Mouse (Mus musculus) common myeloid progenitor, adult 5-6 weeks (primary cell): Measurements from ENCODE around the gene Cfap300. TPM values are rescaled to one million over a fixed set of nuclear protein-coding genes. Genes with fewer than 3 reads are reported as not detected.
A peak's percentile ranks its signal among the peaks of the same experiment; 100 is the strongest.

Experiments used
- ATAC-seq: replicated peaks from 2 replicates; pipeline ENCODE4 v1.8.0; 2016; ENCODE audit warnings: low read depth, mild to moderate bottlenecking, moderate TSS enrichment, inconsistent platforms; ENCODE audit not compliant: poor library complexity, severe bottlenecking
- total RNA-seq: library from RNA; stranded (forward); fragments of 200-1000, 187-1606 nt; gene quantifications from 2 replicates; pipeline ENCODE4 v1.2.3, GENCODE M21; 2017

The Cfap300 gene
- 0.73 TPM in 1 of 2 replicates, not detected in the other for total RNA-seq

DNA sequence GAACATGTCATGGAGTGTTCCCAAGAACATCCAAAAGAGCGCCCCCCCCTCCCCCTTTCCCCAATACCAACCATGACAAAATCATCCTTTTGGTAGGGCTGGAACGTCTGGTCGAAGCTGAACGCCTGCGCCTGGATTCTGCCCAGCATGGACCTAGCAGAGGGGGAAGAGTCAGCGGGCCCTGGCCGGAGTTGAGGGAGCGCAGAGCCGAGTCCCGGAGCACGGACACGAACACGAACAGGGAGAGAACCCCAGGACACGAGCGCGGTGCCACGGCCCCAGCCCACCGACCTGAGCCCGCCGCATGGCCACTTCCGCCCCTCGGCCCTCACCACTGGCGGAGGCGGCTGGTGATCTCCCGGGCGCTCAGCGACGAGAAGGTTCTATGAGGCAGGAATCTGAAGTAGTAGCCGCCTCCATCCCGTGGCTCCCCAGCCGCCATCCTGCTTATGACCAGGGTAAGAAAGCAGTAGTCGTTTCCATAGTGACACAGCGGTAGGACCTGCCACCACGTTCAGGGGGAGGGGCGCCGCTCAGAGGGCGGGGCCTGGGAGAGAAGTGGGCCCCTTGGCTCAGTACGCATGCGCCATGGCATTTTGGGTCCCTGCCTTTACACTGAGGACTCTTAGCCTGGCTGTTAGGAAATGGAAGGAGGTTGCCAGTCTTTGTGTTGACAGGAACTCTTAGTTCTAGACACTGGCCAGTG is at the start of gene Cfap300:
Gene Cfap300 (minus strand): TSS at position 486 of the 706 bp plus-strand sequence.
- peak; percentile 99 for ATAC-seq

DNA sequence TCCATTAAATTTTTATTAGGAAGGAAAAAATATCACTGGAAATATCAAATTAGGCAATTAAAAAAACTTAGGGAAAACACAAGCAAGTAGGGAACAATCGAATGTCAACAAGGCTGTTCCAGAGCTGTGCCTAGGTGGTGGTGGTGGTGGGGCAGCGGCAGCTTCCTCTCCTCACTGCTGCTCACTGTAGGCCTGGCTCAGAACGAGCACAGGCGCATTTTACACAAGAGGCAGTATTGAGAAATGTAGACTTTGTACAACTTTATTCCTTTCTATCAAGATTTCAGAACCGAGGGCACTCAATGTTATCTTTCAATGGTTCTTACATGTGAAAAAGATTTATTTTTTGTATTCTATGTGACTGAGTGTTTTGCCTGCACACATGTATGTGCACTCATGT is 36.3 kb upstream of the Cfap300 start:
- ATAC-seq: no peak

DNA sequence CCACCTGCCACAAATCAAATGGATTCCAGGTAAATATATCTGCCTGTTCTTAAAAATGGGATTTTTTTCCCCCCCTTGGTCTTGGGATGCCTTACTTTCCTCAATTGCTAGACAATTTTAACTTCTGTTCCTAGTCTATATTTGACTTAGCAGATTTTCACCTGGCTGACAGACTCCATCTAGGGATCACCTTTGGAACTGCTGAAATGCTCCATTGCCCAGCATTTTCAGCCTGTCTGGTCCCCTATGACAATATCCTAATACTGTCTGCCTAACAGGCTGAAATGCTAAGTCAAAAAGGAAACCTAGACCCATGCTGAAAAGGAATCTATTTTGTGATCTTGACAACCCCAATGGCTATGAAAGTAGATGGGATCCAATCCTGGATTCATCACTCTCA is 31.7 kb upstream of the Cfap300 start:
- ATAC-seq: 0 out of 2 replicates have a peak, but pooled peaks have one; percentile 25

DNA sequence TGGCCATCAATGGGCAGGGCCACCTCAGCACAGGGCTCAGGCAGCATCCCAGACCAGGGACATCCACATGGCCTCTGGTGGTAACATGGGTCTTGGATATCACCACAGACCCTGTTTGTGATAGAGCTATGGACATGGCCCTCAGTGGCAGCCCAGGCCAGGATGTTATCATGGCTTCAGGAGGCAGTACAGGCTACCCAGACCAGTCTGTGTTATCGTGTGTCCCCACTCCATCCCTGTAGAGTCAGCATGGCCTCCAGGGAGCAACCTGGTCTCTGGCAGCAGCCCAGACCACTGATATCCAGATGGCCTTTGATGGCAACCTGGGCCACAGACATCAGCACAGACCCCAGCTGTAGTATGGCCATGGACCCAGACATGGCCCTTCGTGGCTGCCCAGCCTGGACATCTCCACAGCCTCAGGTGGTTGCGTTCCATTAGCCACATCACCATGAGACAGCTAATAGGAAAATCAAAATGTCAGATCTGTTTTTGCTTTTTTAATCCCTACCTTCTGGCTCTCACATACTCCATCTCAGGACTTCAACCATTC is 30.7 kb upstream of the Cfap300 start:
- no peak for ATAC-seq

DNA sequence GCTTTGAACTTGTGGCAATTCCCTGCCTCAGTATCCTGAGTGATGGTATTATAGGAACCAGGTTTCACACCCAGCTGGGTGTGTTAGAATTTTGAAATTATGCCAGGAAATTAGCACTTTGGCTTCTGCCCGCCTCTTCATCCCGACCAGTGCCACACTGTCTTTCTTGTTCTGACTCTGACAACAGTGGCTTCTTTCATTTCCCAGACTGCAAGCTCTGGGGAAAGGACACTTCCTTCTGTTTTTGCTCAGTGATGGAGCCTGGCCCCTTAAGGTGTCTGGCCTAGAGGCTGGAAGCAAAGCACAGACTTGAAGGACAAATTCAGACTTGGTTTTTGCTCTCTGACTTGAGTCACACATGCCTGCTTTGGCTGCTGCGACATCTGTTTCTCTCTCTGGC is 17.0 kb upstream of the Cfap300 start:
- no peak for ATAC-seq

DNA sequence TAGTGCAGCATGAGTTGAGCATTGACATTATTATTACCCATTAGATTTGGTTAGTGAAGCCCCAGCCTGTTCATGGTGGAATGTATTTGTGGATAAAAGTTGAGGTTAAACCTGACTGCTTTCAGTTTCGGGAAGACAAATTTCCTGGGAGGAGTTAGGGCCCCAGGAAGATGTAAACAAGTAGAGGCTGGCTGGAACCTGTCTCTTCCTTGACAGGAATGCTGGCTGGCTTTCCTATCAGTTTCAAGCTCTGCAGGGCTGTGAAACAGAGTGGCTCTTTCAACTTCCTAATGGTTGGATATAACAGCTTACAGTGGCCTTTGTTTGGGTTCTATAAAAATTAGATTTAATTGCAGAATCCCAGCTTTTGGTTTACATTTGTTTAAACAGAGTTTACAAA is 12.2 kb upstream of the Cfap300 start:
- no peak for ATAC-seq

DNA sequence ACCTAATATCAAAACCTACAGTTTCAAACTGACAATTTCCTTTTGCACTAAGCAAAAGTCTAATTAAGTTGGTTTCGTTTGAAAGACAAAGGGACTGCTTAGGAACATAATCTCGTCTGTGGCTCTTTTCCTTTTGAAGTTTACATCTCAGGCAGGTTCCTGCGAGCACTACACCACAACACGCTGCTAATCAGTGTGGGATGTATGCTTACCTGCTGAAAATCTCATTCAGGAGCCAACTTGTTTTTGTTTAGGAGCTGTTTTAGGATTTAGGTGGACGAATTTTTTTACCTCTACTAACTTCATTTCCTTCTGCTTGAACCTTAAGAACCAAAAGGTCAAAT is 393 bp upstream of the Cfap300 start:
- ATAC-seq: no peak; the same call in 1 of the 2 replicates

DNA sequence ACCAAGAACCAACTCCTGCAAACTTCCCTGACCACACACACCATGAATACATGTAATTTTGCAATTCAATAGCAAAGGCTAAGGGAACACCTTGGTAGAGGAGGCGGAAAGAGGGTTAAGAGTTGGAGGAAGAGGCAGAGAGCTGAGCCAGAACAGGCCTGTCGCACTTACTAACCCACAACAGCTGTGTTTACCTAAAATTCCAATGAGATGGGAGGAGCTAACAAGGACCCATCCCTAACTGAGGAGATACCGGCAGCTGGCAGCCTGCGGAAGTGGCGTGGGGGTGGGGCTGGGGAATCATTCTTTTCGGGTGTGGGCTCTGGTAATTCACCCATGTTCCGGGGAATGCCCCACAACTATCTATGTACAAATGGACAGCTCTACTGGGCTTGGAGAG is 7.1 kb downstream of the Cfap300 start:
- 0 out of 2 replicates have a peak, but pooled peaks have one; percentile 11 for ATAC-seq

DNA sequence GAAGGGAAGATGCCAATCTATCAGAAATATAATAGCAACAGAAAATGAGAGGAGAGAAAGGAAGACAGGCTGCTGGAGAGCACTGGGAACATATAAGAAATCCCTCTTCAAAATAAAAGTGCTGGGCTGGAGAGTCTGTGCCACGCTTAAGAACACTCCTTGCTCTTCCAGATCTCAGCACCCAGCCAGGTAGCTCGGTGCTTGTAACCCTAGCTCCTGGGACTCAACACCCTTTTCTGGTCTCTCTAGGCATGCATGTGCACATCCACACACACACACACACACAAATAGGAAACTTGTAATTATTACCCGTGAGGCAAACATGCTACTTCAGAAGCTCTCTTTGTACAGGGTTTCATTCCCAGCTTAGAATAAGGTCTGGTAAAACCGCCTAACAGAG is 7.5 kb downstream of the Cfap300 start:
- no peak for ATAC-seq

DNA sequence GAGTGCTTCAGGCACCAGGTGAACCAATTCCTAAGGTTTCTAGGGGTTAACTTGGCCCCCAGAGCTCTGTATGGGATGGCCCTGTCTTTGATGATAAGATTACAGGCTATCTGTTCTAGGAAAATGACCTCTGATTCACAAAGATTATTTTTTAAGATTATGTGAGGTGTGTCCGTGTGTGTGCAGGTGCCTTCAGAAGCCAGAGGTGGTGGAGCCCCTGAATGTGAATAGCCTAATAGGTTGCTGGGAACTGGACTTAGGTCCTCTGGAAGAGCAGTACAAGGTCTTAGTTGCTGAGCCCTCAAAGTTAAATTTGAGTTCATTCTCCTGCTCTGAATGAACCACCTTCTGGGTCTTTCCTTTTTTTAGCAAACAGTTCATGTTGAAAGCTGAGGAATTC is 8.5 kb downstream of the Cfap300 start:
- no peak for ATAC-seq

DNA sequence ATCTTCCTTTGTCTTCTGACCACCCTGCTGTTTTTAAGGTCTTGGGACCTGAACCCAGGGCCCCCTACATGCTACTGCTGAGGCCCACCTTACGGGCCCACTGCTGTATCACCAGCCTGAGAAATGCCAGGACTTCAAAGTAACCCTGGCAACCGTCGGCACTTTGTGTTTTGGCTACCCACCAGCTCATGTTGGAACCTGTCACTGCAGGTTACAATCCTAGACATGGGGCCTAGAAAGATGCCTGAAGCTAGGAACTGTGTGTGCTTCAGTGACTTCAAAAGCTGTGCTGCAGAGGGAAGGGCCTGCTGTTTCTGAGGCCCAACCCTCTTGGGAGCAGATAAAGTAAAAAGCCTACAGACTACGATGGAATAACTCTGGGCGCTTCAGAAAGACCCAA is 9.8 kb downstream of the Cfap300 start:
- no peak for ATAC-seq

DNA sequence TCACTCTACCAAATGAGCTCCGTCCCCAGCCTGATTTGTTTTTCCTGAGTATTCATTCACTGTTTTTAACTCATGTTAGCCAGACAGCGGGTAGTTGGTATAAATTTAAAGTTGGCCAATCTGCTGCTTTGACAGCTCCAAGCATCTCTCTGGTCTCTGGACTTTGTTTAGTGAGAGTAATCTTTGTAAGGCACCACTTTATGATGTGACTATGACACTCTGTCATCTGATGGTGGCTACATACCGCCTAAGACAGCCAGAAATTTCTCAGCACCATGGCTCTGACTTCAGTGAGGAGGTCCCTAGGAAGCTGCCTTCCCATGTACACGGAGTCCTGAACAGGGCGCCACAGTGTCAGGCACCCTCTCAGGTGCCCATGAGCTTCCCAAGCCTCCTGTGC is 24.0 kb downstream of the Cfap300 start:
- no peak for ATAC-seq

DNA sequence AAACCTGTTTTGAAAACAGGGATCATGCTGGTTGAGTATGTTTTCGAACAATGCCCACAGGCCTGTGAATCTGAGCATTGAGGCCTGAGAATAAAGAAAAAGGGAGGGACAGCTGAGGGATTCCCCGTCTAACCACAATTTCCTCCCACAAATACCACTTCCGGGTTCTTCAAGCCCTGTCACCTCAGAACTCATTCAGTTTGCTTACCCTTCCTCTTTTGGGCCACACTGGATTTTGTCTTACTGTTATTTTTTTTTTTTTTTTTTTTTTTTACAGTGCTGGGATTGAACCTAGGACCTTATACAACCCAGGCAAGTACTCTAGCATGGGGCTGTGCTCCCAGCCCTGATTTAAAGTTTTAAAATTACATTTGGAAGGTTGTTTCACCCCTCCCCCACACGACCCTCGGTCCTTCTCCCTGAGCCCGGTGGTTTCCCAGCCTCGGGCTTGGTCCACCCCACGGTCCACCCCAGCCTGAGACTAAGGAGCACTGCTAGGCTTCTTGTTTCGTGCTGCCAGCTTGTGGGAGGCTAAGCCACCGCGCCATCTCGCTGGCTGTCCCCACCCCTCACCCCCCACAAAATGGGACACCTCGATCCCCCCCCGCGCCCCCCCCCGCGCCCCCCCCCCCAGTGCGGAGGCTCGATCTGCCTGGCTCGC is 25.2 kb downstream of the Cfap300 start:
- peak; percentile 97 for ATAC-seq

DNA sequence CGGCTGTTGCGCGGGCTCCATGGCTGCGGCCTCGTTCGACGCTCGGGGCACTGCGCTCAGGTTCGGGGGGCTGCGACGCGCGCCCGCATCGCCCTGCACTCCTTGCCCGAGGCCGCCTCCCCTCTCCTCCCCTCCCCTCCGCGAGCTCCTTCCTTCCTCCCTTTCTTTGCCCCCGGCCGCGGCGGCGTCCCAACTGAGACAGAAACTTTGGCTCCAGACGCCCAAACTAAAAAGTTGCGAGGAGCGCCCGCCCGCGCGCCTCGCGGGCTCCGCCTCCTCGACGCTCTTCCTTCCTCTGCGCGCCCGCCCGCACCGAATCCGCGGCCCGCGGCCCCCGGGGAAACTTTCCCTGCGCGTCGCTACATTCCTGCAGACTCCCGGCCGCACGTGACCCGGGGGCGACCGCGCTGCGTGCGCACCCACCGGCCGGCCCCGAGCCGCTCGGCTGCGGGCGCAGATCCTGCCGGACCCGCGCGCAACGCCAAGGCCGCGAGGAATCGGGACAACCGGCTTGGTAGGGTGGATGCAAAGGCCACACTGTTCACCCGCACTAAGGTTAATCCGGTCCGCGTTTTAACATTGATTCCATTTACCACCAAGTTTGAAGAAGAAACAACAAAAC is 38.1 kb downstream of the Cfap300 start, which contains the start of gene Yap1:
Gene Yap1 (minus strand): TSS at position 227 of the 622 bp plus-strand sequence.
- peak; percentile 64 for ATAC-seq

DNA sequence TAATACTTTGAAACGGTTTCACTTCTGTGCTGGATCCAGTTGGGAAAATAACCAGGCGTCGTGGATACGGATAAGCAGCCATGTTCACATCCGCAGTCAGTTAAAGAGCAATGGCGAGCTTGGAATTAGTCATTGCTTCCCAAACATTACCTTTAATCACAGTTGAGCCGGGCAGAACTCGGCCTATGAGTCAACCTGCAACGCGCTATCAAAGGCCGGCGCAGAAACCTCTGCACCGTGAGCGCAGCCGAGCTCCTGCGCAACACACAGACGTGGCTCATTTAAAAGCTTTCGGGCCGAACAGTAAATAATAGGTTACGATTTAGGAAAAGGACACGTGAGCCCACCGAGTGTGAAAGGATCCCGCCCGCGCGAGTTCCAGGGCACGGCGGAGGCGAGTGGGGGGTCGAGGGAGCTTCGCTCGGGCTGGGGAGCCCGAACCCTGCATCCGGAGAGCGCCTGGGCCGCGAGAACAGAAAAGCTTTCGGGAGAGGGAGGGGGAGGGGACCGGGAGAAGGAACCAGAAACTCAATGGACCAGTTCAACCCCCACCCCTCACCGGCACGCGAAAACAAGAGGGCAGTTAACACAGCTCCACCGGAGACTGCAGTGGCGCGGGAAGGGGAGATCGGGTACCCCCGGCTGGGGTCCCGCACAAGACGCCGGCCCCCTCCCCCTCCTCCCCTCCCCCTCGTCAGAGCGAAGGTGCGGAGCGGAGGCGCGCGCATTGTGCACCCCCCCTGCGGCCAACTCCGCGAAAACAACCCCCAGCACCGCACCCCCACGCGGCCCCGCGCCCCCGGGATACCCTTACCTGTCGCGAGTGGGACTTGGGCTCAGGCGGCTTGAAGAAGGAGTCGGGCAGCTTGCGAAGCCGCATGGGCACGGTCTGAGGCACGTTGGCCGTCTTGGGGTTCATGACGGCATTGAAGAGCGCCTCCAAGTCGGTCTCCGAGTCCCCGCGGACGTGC is 39.0 kb downstream of the Cfap300 start:
- 0 out of 2 replicates have a peak, but pooled peaks have one; percentile 15 for ATAC-seq

DNA sequence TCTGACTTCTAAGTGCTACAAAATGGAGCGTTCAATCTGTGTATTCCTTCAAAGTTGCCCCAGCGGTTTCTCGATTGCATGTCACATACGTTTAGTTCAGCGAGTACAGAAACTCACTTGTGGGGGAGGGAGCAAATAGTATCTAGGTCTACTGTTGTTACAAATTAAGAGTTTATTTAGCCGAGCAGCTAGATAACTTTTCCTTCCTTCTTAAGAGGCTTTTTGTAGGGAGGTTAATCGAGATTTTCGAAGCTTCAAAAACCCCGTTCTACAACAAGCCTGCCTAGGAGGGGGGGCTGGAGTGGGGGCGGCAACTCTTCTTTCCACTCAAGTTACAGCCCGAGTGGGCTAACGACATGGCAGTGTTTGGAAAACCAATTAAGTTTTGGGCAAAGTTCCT is 39.8 kb downstream of the Cfap300 start:
- ATAC-seq: no peak

DNA sequence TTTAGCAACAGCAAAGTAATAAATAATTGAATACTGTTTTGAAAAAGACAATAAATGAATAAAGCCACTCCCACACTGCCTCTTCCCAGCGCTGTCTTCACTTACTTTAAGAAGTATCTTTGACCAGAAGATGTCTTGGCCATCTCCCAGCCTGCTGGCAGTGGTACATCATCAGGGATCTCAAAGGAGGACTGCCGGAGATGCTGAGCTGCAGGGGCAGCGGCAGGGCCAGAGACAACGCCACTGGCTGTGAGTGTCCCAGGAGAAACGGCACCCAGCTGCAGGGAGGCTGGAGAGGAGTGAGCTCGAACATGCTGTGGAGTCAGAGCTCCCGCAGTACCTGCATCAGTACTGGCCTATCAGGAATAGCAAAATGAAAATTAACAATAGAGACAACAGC is 41.3 kb downstream of the Cfap300 start:
- ATAC-seq: no peak

DNA sequence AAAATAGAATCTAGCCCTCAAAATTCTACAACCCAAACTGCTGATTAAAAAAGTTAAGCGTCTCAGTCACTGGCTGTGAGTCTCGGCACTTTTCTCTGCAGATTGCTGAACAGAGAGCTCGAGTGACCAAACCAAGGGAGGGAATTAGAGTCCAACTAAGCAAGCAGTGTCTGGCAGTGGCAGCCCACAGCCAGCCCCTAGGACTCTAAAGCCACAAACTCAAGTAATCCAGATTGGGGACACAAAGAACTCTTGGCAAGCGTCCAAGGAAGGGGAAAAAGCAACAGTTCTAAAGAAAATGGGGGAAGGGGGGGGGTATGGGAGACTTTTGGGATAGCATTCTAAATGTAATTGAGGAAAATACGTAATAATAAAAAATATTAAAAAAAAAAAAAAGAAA is 48.3 kb downstream of the Cfap300 start:
- ATAC-seq: no peak

DNA sequence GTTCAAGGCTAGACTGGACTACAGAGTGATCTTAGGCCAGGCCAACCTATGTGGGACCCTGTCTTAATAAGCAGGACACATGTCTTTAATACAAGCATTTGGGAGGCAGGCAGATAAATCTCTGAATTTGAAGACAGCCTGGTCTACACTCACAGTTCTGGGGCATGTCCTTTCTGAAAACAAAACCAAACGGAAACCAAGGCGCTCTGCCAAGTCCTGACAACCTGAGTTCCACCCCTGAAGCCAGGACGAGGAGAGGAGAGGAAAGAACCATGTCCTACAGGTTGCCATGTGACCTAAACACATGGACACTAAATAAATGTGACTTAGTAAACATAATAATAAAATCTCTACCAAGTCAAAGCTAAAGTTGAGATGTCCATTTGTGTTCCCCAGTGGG is 50.0 kb downstream of the Cfap300 start:
- no peak for ATAC-seq

DNA sequence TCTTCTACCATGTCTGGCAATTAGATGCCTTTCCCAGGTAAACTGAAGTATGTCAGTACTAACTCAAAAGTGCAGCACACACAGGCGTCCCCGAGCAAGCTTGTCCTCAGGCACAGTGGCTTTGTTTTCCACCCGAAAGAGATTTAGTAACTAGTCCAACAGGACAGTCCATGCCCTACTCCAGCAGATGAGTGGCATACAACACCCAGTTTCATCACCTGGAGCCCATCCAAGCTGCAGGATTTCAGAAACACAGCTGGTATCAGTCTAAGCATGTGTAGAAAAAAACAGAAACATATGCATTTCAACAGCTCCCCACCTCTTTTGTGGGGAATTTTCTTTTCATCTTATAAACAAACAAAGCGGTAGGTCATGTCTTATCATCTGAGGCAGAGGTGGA is 51.7 kb downstream of the Cfap300 start:
- ATAC-seq: no peak
